Mouse (Mus musculus) forebrain, embryonic 13.5 days (tissue): ENCODE measurements around the gene Pttg1. TPM values are rescaled to one million over a fixed set of nuclear protein-coding genes. Genes with fewer than 3 reads are reported as not detected.

Source experiments
- ATAC-seq: fragments of 200-750 bp; cut with Nextera tagmentation; 2 replicates; pipeline ENCODE4 v1.8.0; 2017
- H3K27ac ChIP-seq: fragments of 300-500 bp; sonication (generic); 2 replicates; pipeline ENCODE4 v1.5.1; 2015; ENCODE audit warnings: inconsistent platforms, mild to moderate bottlenecking, moderate library complexity
- H3K27me3 ChIP-seq: fragments of 300-500 bp; sonication (generic); 2 replicates; pipeline ENCODE4 v1.6.1; 2015; ENCODE audit warnings: mild to moderate bottlenecking, inconsistent platforms
- H3K36me3 ChIP-seq: fragments of 300-500 bp; sonication (generic); 2 replicates; pipeline ENCODE4 v1.6.1; 2015; ENCODE audit warnings: mild to moderate bottlenecking, inconsistent platforms; ENCODE audit not compliant: poor library complexity, severe bottlenecking
- H3K4me1 ChIP-seq: fragments of 300-500 bp; sonication (generic); 2 replicates; pipeline ENCODE4 v1.6.1; 2015; ENCODE audit warnings: inconsistent platforms
- H3K4me2 ChIP-seq: fragments of 300-500 bp; sonication (generic); 2 replicates; pipeline ENCODE4 v1.6.1; 2015; ENCODE audit warnings: inconsistent platforms, mild to moderate bottlenecking, moderate library complexity
- H3K4me3 ChIP-seq: fragments of 300-500 bp; sonication (generic); 2 replicates; pipeline ENCODE4 v1.5.1; 2015; ENCODE audit warnings: mild to moderate bottlenecking, inconsistent platforms
- H3K9ac ChIP-seq: fragments of 300-500 bp; sonication (generic); 2 replicates; pipeline ENCODE4 v1.6.1; 2015; ENCODE audit warnings: mild to moderate bottlenecking, inconsistent platforms
- H3K9me3 ChIP-seq: fragments of 300-500 bp; sonication (generic); replicated peaks from 2 replicates; pipeline ENCODE4 v1.6.1; 2016; ENCODE audit warnings: inconsistent platforms
- WGBS: fragments of 180-500 bp; shearing (Covaris S2); methylation state at CpG from one replicate; pipeline ENCODE4 v1.1.7; 2015; 5-methylcytosine and 5-hydroxymethylcytosine counted together
- polyA plus RNA-seq: library from polyadenylated mRNA; unstranded; fragments of >200 nt; fragmentation: Nextera tagmentation; extraction: Ambion mirVana; gene quantifications from 2 replicates; pipeline ENCODE4 v1.2.1, GENCODE M21; 2015

Gene Pttg1
- polyA plus RNA-seq, 1 experiment from 2014 or later: 45.3 TPM

GRCm38 (mm10) chr11:43404150-43404807, 21.8 kb downstream of the Pttg1 start:
- ATAC-seq: no peak
- H3K4me1 ChIP-seq: no peaks in the 10 kb centered on the region
- H3K9me3 ChIP-seq: peaks cover 5% of the 10 kb centered on the region; the same call in 1 of the 2 replicates
- no peaks in the 10 kb centered on the region for H3K27me3 ChIP-seq
- no peaks in the 10 kb centered on the region for H3K36me3 ChIP-seq
- no peak overlapping the region for H3K4me3 ChIP-seq
- no peak overlapping the region for H3K27ac ChIP-seq
- WGBS: 84% methylated on average over 15 of the region's 15 CpGs
- H3K9ac ChIP-seq: no peak overlapping the region
- H3K4me2 ChIP-seq: no peak overlapping the region

DNA sequence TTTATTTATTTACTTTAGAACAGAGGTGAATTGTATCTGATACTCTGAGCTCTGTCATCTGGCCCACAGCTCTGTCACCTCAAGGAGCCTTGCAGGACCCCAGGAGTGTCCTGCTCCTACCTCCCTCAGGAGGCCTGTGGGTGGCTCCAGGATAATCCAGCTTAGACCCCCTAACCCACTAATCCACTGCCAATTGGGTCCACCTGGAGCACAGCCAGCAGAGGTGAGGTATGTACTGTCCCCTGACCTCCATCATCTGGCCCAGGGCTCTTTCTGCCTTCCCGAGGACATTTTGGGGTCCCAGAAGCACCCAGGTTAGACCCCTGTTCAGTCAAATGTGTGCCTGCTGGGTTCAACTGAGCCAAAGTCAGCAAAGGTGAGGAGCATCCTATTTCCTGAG, 25.9 kb downstream of the Pttg1 start:
- H3K4me2 ChIP-seq: no peak overlapping the region
- H3K9me3 ChIP-seq: peaks cover 5% of the 10 kb centered on the region; the same call in 1 of the 2 replicates
- H3K4me1 ChIP-seq: peaks cover 6% of the 10 kb centered on the region; the same call in 1 of the 2 replicates
- 89% methylated on average over 1 of the region's 1 CpGs for WGBS
- no peak for ATAC-seq
- H3K9ac ChIP-seq: no peak overlapping the region
- H3K27ac ChIP-seq: no peak overlapping the region
- no peaks in the 10 kb centered on the region for H3K27me3 ChIP-seq
- no peak overlapping the region for H3K4me3 ChIP-seq
- H3K36me3 ChIP-seq: no peaks in the 10 kb centered on the region

DNA sequence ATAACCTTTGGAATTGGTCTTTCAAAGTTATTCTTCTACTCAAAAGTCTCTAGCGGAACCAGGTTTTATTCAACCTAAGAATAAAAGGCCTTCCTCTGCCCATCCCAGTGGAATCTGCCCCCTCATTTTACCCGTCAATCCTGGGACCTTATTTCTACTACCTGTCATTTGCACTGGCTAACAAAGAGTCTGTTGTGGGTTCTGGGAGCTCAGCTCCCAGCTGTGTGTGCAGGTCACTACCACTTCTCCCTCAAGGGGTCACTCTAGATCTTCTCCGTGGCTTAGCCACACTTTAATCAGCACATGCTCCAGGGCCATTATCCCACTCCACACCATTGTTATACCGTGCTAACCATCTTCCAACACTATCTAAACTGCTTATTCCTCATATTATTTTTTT, 26.8 kb downstream of the Pttg1 start:
- Histone ChIP-seq H3K27me3 (no peaks in the 10 kb centered on the region), H3K4me1 (peaks cover 6% of the 10 kb centered on the region; the same call in 1 of the 2 replicates), H3K36me3 (no peaks in the 10 kb centered on the region), H3K9me3 (no peaks in the 10 kb centered on the region), H3K4me2 (no peak overlapping the region), H3K9ac (no peak overlapping the region), H3K27ac (no peak overlapping the region), H3K4me3 (no peak overlapping the region)
- WGBS: 39% methylated on average over 4 of the region's 4 CpGs
- no peak for ATAC-seq

- no peak for ATAC-seq
Measured at GRCm38 (mm10) chr11:43396672-43397071, 29.4 kb downstream of the Pttg1 start.

DNA sequence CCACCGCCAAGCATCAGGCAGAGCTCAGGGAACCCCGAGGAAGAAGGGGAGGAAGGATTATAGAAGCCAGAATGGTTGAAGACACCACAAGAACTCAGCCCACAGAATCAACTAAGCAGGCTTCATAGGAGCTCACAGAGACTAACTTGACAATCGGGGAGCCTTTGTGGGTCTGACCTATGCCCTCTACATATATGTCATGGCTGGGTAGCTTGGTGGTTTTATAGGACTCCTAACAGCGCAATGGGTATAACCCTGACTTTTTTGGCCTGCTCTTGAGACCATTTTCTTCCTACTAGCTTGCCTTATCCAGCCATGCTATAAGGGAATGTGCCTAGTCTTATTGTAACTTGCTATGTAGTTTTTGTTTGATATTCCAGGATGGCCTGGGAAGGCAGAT, 29.8 kb downstream of the Pttg1 start:
- Histone ChIP-seq H3K9me3 (no peaks in the 10 kb centered on the region), H3K4me1 (peaks cover 6% of the 10 kb centered on the region; the same call in 1 of the 2 replicates), H3K9ac (no peak overlapping the region), H3K4me3 (no peak overlapping the region), H3K27ac (no peak overlapping the region), H3K27me3 (no peaks in the 10 kb centered on the region), H3K4me2 (no peak overlapping the region), H3K36me3 (no peaks in the 10 kb centered on the region)
- no peak for ATAC-seq
- 96% methylated on average over 4 of the region's 4 CpGs for WGBS

More at GRCm38 (mm10) chr11:43396672-43397071, 29.4 kb downstream of the Pttg1 start:
- H3K9ac ChIP-seq: no peak overlapping the region
- H3K36me3 ChIP-seq: no peaks in the 10 kb centered on the region
- H3K4me2 ChIP-seq: no peak overlapping the region
- H3K27me3 ChIP-seq: no peaks in the 10 kb centered on the region
- H3K27ac ChIP-seq: no peak overlapping the region
- H3K4me3 ChIP-seq: no peak overlapping the region
- H3K4me1 ChIP-seq: peaks cover 6% of the 10 kb centered on the region; the same call in 1 of the 2 replicates
- WGBS: 20% methylated on average over 7 of the region's 7 CpGs
- no peaks in the 10 kb centered on the region for H3K9me3 ChIP-seq

GRCm38 (mm10) chr11:43395073-43395948, 30.7 kb downstream of the Pttg1 start:
- no peaks in the 10 kb centered on the region for H3K36me3 ChIP-seq
- H3K9ac ChIP-seq: no peak overlapping the region
- H3K4me1 ChIP-seq: peaks cover 6% of the 10 kb centered on the region; the same call in 1 of the 2 replicates
- H3K4me3 ChIP-seq: no peak overlapping the region
- no peak for ATAC-seq
- 73% methylated on average over 14 of the region's 14 CpGs for WGBS
- H3K27me3 ChIP-seq: no peaks in the 10 kb centered on the region
- H3K4me2 ChIP-seq: no peak overlapping the region
- H3K9me3 ChIP-seq: no peaks in the 10 kb centered on the region
- no peak overlapping the region for H3K27ac ChIP-seq

- Histone ChIP-seq H3K9ac (no peak overlapping the region), H3K4me1 (peaks cover 6% of the 10 kb centered on the region; the same call in 1 of the 2 replicates), H3K4me2 (no peak overlapping the region), H3K9me3 (no peaks in the 10 kb centered on the region), H3K27me3 (no peaks in the 10 kb centered on the region), H3K27ac (no peak overlapping the region), H3K36me3 (no peaks in the 10 kb centered on the region), H3K4me3 (no peak overlapping the region)
- ATAC-seq: no peak
- WGBS: 91% methylated on average over 4 of the region's 4 CpGs
Measured at GRCm38 (mm10) chr11:43393325-43393724, 32.7 kb downstream of the Pttg1 start.

DNA sequence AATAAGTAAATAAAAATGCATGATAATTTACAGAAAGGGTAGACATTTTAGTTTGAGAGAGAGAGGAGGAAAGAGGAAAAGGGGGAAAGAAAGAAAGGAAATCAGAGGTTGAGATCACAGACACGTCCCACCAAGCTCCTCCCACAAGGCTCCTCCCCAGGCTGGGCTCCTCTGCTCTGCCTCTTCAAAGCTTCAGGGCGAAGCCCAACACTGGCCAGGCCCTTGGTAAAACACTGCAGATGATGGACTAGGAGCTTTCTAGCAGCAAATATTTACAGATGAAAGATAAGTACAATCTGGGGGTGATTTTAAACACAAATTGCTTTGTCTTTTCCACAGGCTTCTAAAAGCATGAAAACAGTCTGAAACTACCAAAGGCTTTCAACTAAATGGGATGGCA, 33.3 kb downstream of the Pttg1 start:
- Histone ChIP-seq H3K4me3 (no peak overlapping the region), H3K4me1 (peaks cover 6% of the 10 kb centered on the region; the same call in 1 of the 2 replicates), H3K27ac (no peak overlapping the region), H3K27me3 (no peaks in the 10 kb centered on the region), H3K4me2 (no peak overlapping the region), H3K9ac (no peak overlapping the region), H3K36me3 (no peaks in the 10 kb centered on the region), H3K9me3 (no peaks in the 10 kb centered on the region)
- WGBS: 59% methylated on average over 2 of the region's 2 CpGs
- no peak for ATAC-seq

DNA sequence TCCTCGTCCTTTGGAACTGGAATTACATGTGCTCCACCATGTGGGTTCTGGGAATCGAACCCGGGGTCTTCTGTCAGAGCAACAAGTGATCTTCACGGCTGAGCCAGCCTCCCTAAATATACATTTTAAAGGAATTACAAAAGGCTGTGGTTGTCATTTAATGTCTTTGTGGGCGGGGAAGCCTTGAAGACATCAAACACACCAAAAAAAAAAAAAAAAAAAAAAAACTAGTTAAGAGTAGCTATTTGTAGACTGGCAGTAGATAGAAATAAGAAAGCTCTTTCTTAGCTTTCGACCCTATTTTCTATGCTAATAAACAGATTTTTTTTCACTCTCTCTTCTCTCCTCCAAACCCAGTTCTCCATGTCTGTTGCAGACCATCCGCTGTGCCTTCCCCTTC, 36.9 kb downstream of the Pttg1 start:
- H3K36me3 ChIP-seq: no peaks in the 10 kb centered on the region
- no peak overlapping the region for H3K27ac ChIP-seq
- ATAC-seq: no peak
- no peaks in the 10 kb centered on the region for H3K9me3 ChIP-seq
- H3K4me2 ChIP-seq: no peak overlapping the region
- 0 out of 2 replicates have a peak, but pooled peaks cover 2% of the 10 kb centered on the region for H3K27me3 ChIP-seq
- no peak overlapping the region for H3K9ac ChIP-seq
- H3K4me1 ChIP-seq: peaks cover 15% of the 10 kb centered on the region
- 88% methylated on average over 7 of the region's 7 CpGs for WGBS
- H3K4me3 ChIP-seq: no peak overlapping the region

GRCm38 (mm10) chr11:43388122-43389097, 37.6 kb downstream of the Pttg1 start:
- H3K27ac ChIP-seq: no peak overlapping the region
- H3K9ac ChIP-seq: no peak overlapping the region
- no peak overlapping the region for H3K4me2 ChIP-seq
- H3K36me3 ChIP-seq: no peaks in the 10 kb centered on the region
- H3K27me3 ChIP-seq: 0 out of 2 replicates have a peak, but pooled peaks cover 2% of the 10 kb centered on the region
- no peaks in the 10 kb centered on the region for H3K9me3 ChIP-seq
- peaks cover 15% of the 10 kb centered on the region for H3K4me1 ChIP-seq
- ATAC-seq: no peak
- WGBS: 89% methylated on average over 21 of the region's 21 CpGs
- H3K4me3 ChIP-seq: no peak overlapping the region

- no peak for ATAC-seq
- Histone ChIP-seq H3K4me2 (no peak overlapping the region), H3K36me3 (no peaks in the 10 kb centered on the region), H3K27me3 (0 out of 2 replicates have a peak, but pooled peaks cover 2% of the 10 kb centered on the region), H3K9me3 (no peaks in the 10 kb centered on the region), H3K4me3 (no peak overlapping the region), H3K9ac (no peak overlapping the region), H3K27ac (no peak overlapping the region), H3K4me1 (peaks cover 15% of the 10 kb centered on the region)
- WGBS: 95% methylated on average over 14 of the region's 14 CpGs
Measured at GRCm38 (mm10) chr11:43387004-43387880, 38.8 kb downstream of the Pttg1 start.
